Mouse (Mus musculus): ENCODE results near the gene Crim1. TPM values are rescaled to one million over a fixed set of nuclear protein-coding genes. Genes with fewer than 3 reads are reported as not detected.

Crim1 gene
- polyA plus RNA-seq, 1 experiment from 2014 or later = 8.4 TPM

GRCm38 (mm10) chr17:78313006-78313405 is 113.0 kb downstream of the Crim1 start:
- no peak overlapping the region for H3K4me2 ChIP-seq (ENCODE audit: low read length)
- ATAC-seq (replicated peaks; ENCODE audit: low FRiP score, low read depth) = 0 out of 2 replicates have a peak, but pooled peaks have one; percentile 17
- 73% methylated on average over 12 of the region's 12 CpGs for WGBS
- no peak for TF ChIP-seq CTCF (IDR thresholded peaks at IDR 0.05; ENCODE audit: low read depth)
- H3K9me3 ChIP-seq (replicated peaks; ENCODE audit: low read length) = no peaks in the 10 kb centered on the region
- no peak overlapping the region for H3K4me3 ChIP-seq (replicated peaks; ENCODE audit: low read depth, low read length)
- H3K4me1 ChIP-seq (replicated peaks; ENCODE audit: insufficient read depth, low read length) = no peaks in the 10 kb centered on the region
- DNase-seq (ENCODE audit: low spot score) = no peak
- H3K9ac ChIP-seq (ENCODE audit: low read depth, low read length) = no peak overlapping the region
- no peaks in the 10 kb centered on the region for H3K27me3 ChIP-seq (ENCODE audit: insufficient read depth, low read length)
- no peak overlapping the region for H3K27ac ChIP-seq
- 0 out of 2 replicates have a peak, but pooled peaks cover 2% of the 10 kb centered on the region for H3K36me3 ChIP-seq (ENCODE audit: insufficient read depth, low read length)

GRCm38 (mm10) chr17:78313612-78314011 is 113.6 kb downstream of the Crim1 start:
- no peak overlapping the region for H3K4me2 ChIP-seq (ENCODE audit: low read length)
- no peak overlapping the region for H3K27ac ChIP-seq
- TF ChIP-seq CTCF (IDR thresholded peaks at IDR 0.05; ENCODE audit: low read depth) = no peak
- H3K27me3 ChIP-seq (ENCODE audit: insufficient read depth, low read length) = no peaks in the 10 kb centered on the region
- no peaks in the 10 kb centered on the region for H3K9me3 ChIP-seq (replicated peaks; ENCODE audit: low read length)
- H3K9ac ChIP-seq (ENCODE audit: low read depth, low read length) = no peak overlapping the region
- H3K4me3 ChIP-seq (replicated peaks; ENCODE audit: low read depth, low read length) = no peak overlapping the region
- WGBS = 64% methylated on average over 5 of the region's 5 CpGs
- ATAC-seq (replicated peaks; ENCODE audit: low FRiP score, low read depth) (no peak), DNase-seq (ENCODE audit: low spot score) (no peak)
- H3K4me1 ChIP-seq (replicated peaks; ENCODE audit: insufficient read depth, low read length) = no peaks in the 10 kb centered on the region
- H3K36me3 ChIP-seq (ENCODE audit: insufficient read depth, low read length) = no peaks in the 10 kb centered on the region

DNA sequence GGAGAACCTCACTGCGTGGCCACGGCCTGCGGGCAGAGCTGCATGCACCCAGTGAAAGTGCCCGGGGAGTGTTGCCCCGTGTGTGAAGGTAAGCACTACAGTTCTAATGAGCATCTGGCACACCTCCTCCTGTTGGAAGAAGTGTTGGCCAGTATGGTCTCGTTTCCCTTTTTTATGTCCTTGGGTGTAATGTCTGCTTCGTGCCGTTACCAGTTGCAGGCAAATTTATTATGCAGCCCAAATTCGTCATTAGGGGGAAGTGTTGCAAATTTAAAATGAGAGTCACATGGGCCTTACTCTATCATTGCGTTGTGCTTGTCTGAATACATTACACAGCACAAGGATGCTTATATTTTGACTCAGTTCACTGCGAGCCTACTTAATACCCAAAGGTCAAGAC is 115.6 kb downstream of the Crim1 start:
- WGBS = 89% methylated on average over 11 of the region's 11 CpGs
- Histone ChIP-seq H3K27me3 (ENCODE audit: insufficient read depth, low read length) (no peaks in the 10 kb centered on the region), H3K9ac (ENCODE audit: low read depth, low read length) (no peak overlapping the region), H3K9me3 (replicated peaks; ENCODE audit: low read length) (no peaks in the 10 kb centered on the region), H3K27ac (no peak overlapping the region), H3K4me1 (replicated peaks; ENCODE audit: insufficient read depth, low read length) (no peaks in the 10 kb centered on the region), H3K4me3 (replicated peaks; ENCODE audit: low read depth, low read length) (no peak overlapping the region), H3K36me3 (ENCODE audit: insufficient read depth, low read length) (no peaks in the 10 kb centered on the region), H3K4me2 (ENCODE audit: low read length) (no peak overlapping the region)
- ATAC-seq (replicated peaks; ENCODE audit: low FRiP score, low read depth) = no peak
- DNase-seq (ENCODE audit: low spot score) = no peak
- TF ChIP-seq CTCF (IDR thresholded peaks at IDR 0.05; ENCODE audit: low read depth) = no peak

DNA sequence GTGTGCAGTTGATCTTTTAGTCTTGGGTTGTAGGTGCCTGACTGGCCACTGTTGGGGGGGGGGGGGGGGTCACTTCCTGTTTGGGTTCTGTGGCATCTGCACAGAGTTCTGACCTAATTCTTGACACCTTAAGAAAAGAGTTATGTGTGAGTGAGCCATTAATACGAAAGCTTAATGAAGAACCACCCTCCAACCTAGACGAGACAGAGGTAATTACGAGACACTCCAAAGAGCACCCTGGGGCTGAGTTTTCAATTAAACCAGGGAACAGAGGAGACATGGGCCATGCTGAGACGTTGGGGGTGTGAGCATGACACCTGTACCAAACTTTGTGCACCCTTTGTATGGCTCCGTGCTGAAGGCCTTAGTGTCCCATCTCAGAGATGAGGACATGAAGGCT is 117.3 kb downstream of the Crim1 start:
- H3K4me1 ChIP-seq (replicated peaks; ENCODE audit: insufficient read depth, low read length) = peaks cover 3% of the 10 kb centered on the region; the same call in 1 of the 2 replicates
- H3K9ac ChIP-seq (ENCODE audit: low read depth, low read length) = no peak overlapping the region
- no peak overlapping the region for H3K27ac ChIP-seq
- H3K4me2 ChIP-seq (ENCODE audit: low read length) = no peak overlapping the region
- TF ChIP-seq CTCF (IDR thresholded peaks at IDR 0.05; ENCODE audit: low read depth) = no peak
- ATAC-seq (replicated peaks; ENCODE audit: low FRiP score, low read depth) (no peak), DNase-seq (ENCODE audit: low spot score) (no peak)
- no peaks in the 10 kb centered on the region for H3K9me3 ChIP-seq (replicated peaks; ENCODE audit: low read length)
- H3K27me3 ChIP-seq (ENCODE audit: insufficient read depth, low read length) = no peaks in the 10 kb centered on the region
- no peak overlapping the region for H3K4me3 ChIP-seq (replicated peaks; ENCODE audit: low read depth, low read length)
- H3K36me3 ChIP-seq (ENCODE audit: insufficient read depth, low read length) = no peaks in the 10 kb centered on the region
- 66% methylated on average over 5 of the region's 5 CpGs for WGBS

GRCm38 (mm10) chr17:78318810-78319209 is 118.8 kb downstream of the Crim1 start:
- Histone ChIP-seq H3K4me2 (ENCODE audit: low read length) (no peak overlapping the region), H3K27me3 (ENCODE audit: insufficient read depth, low read length) (no peaks in the 10 kb centered on the region), H3K9ac (ENCODE audit: low read depth, low read length) (no peak overlapping the region), H3K4me1 (replicated peaks; ENCODE audit: insufficient read depth, low read length) (peaks cover 5% of the 10 kb centered on the region; the same call in 1 of the 2 replicates), H3K9me3 (replicated peaks; ENCODE audit: low read length) (no peaks in the 10 kb centered on the region), H3K4me3 (replicated peaks; ENCODE audit: low read depth, low read length) (no peak overlapping the region), H3K36me3 (ENCODE audit: insufficient read depth, low read length) (no peaks in the 10 kb centered on the region), H3K27ac (no peak overlapping the region)
- WGBS = 91% methylated on average over 3 of the region's 3 CpGs
- no peak for TF ChIP-seq CTCF (IDR thresholded peaks at IDR 0.05; ENCODE audit: low read depth)
- no peak for ATAC-seq (replicated peaks; ENCODE audit: low FRiP score, low read depth)
- no peak for DNase-seq (ENCODE audit: low spot score)

- H3K27ac ChIP-seq = no peak overlapping the region
- TF ChIP-seq CTCF (IDR thresholded peaks at IDR 0.05; ENCODE audit: low read depth) = no peak
Observed at GRCm38 (mm10) chr17:78321216-78321835, 121.3 kb downstream of the Crim1 start.

More at GRCm38 (mm10) chr17:78321216-78321835, 121.3 kb downstream of the Crim1 start:
- H3K9ac ChIP-seq (ENCODE audit: low read depth, low read length) = no peak overlapping the region
- no peak for ATAC-seq (replicated peaks; ENCODE audit: low FRiP score, low read depth)
- no peak overlapping the region for H3K4me3 ChIP-seq (replicated peaks; ENCODE audit: low read depth, low read length)
- no peaks in the 10 kb centered on the region for H3K36me3 ChIP-seq (ENCODE audit: insufficient read depth, low read length)
- no peak for DNase-seq (ENCODE audit: low spot score)
- 84% methylated on average over 11 of the region's 11 CpGs for WGBS
- H3K9me3 ChIP-seq (replicated peaks; ENCODE audit: low read length) = no peaks in the 10 kb centered on the region
- peaks cover 11% of the 10 kb centered on the region for H3K4me1 ChIP-seq (replicated peaks; ENCODE audit: insufficient read depth, low read length)
- H3K4me2 ChIP-seq (ENCODE audit: low read length) = no peak overlapping the region
- H3K27me3 ChIP-seq (ENCODE audit: insufficient read depth, low read length) = no peaks in the 10 kb centered on the region

Data from kidney, postnatal 0 days (tissue).